Mouse (Mus musculus): ENCODE results near the gene Amn1. TPM values are rescaled to one million over a fixed set of nuclear protein-coding genes. Genes with fewer than 3 reads are reported as not detected.

Amn1 gene
- polyA plus RNA-seq (2021; fragmentation: Nextera tagmentation), result 36.2 and 37.3 TPM in 2 replicates
- long read RNA-seq, experiment 1, transcript Amn1-202 (7 exons, 1,457 nt), result major isoform, 10 of 20 reads
- long read RNA-seq, experiment 1, partial matches to known transcripts, result 0 of 20 reads
- long read RNA-seq, experiment 1, other reads (novel, unspliced or antisense), result 8 of 20 reads
- long read RNA-seq, experiment 2, full-length matches to known transcripts, result 17 of 25 reads
- long read RNA-seq, experiment 2, partial matches to known transcripts, result 1 of 25 reads
- long read RNA-seq, experiment 2, other reads (novel, unspliced or antisense), result 7 of 25 reads

GRCm38 (mm10) chr6:149188041-149188924 lies at the start of gene Amn1:
TSS of gene Amn1 (minus strand) at chr6:149188712.

GRCm38 (mm10) chr6:149139471-149139870 lies 49.0 kb downstream of the Amn1 start, which contains the start of gene Etfbkmt:
TSS of gene Etfbkmt (plus strand) at chr6:149139849.

GRCm38 (mm10) chr6:149129870-149130269 lies 58.6 kb downstream of the Amn1 start, which contains the start of gene Gm10203:
TSS of gene Gm10203 (plus strand) at chr6:149130170.

Other genes starting within 250 kb of the Amn1 start
- gene Sinhcaf, start 242.2 kb downstream of the Amn1 start, polyA plus RNA-seq (2021; fragmentation: Nextera tagmentation), result 1.2 and 3.1 TPM in 2 replicates
- gene Dennd5b, start 87.0 kb downstream of the Amn1 start, polyA plus RNA-seq (2021; fragmentation: Nextera tagmentation), result 17.9 and 21.5 TPM in 2 replicates
- not detected in 2 replicates for gene Gm10203, start 58.5 kb downstream of the Amn1 start, polyA plus RNA-seq (2021; fragmentation: Nextera tagmentation)
- 3.6 and 5.4 TPM in 2 replicates for gene Etfbkmt, start 48.9 kb downstream of the Amn1 start, polyA plus RNA-seq (2021; fragmentation: Nextera tagmentation)
- gene Resf1, start 120.7 kb upstream of the Amn1 start, polyA plus RNA-seq (2021; fragmentation: Nextera tagmentation), result 5.2 and 5.9 TPM in 2 replicates
- 13.8 and 14.5 TPM in 2 replicates for gene Bicd1, start 220.2 kb upstream of the Amn1 start, polyA plus RNA-seq (2021; fragmentation: Nextera tagmentation)